8 mouse cellular contexts compared by ENCODE assay signal in genomic region chr9:107706781-107707211, GRCm38 (mm10). TPM values are rescaled to one million over a fixed set of nuclear protein-coding genes. Genes with fewer than 3 reads are reported as not detected.
DNase-seq lines count a peak whose midpoint lies in the region; ATAC-seq lines count a peak whose summit lies in the region.

No protein-coding gene starts in this region.

- peak overlapping the region; percentile 59; the same call in 1 of the 2 replicates for H3K27ac ChIP-seq in forebrain, embryonic 11.5 days (ENCODE audit: low read depth, low read length)
- H3K27ac ChIP-seq in limb, embryonic 13.5 days = peak overlapping the region; percentile 97
- peak overlapping the region; percentile 92 for H3K27ac ChIP-seq in stomach, embryonic 14.5 days (ENCODE audit: low read length)

- no peaks in the 10 kb centered on the region for H3K9me3 ChIP-seq in forebrain, embryonic 11.5 days (ENCODE audit: control insufficient read depth, low read length)
- H3K9me3 ChIP-seq in limb, embryonic 13.5 days = no peaks in the 10 kb centered on the region
- no peaks in the 10 kb centered on the region for H3K9me3 ChIP-seq in stomach, embryonic 14.5 days (ENCODE audit: control insufficient read depth, low read depth, low read length)

- peak overlapping the region; percentile 99 for H3K4me2 ChIP-seq in forebrain, embryonic 11.5 days (ENCODE audit: low read depth, low read length, severe bottlenecking)
- H3K4me2 ChIP-seq in limb, embryonic 13.5 days (replicated peaks) = peak overlapping the region; percentile 85
- H3K4me2 ChIP-seq in stomach, embryonic 14.5 days (replicated peaks; ENCODE audit: low read depth, low read length) = peak overlapping the region; percentile 74

- 2% methylated on average over 14 of the region's 14 CpGs for WGBS in forebrain, embryonic 11.5 days
- WGBS in limb, embryonic 13.5 days = under 1% methylated on average over 13 of the region's 14 CpGs
- WGBS in stomach, embryonic 14.5 days = 2% methylated on average over 14 of the region's 14 CpGs

- H3K36me3 ChIP-seq in forebrain, embryonic 11.5 days (ENCODE audit: control insufficient read depth, insufficient read depth, low read length) = no peaks in the 10 kb centered on the region; the same call in 1 of the 2 replicates
- peaks cover 38% of the 10 kb centered on the region for H3K36me3 ChIP-seq in limb, embryonic 13.5 days
- H3K36me3 ChIP-seq in stomach, embryonic 14.5 days (ENCODE audit: control insufficient read depth, insufficient read depth, low read length) = peaks cover 6% of the 10 kb centered on the region; the same call in 1 of the 2 replicates

- H3K9ac ChIP-seq in forebrain, embryonic 11.5 days (ENCODE audit: low read length) = peak overlapping the region; percentile 72
- peak overlapping the region; percentile 97 for H3K9ac ChIP-seq in limb, embryonic 13.5 days
- H3K9ac ChIP-seq in stomach, embryonic 14.5 days (replicated peaks; ENCODE audit: low read depth, low read length) = peak overlapping the region; percentile 81

- H3K4me3 ChIP-seq in forebrain, embryonic 11.5 days (ENCODE audit: low read depth, low read length) = peak overlapping the region; percentile 72
- H3K4me3 ChIP-seq in limb, embryonic 13.5 days = peak overlapping the region; percentile 77
- H3K4me3 ChIP-seq in stomach, embryonic 14.5 days (ENCODE audit: low read depth, low read length) = peak overlapping the region; percentile 84

- DNase-seq in kidney, postnatal 10 days = peak; percentile 46
- DNase-seq in kidney, adult 11 months = no peak
- DNase-seq in forebrain, embryonic 11.5 days (ENCODE audit: low spot score) = peak; percentile 66
- no peak for DNase-seq in cerebellum, postnatal 14 days
- no peak for DNase-seq in ovary, postnatal 10 days (ENCODE audit: low spot score)

- ATAC-seq in forebrain, embryonic 11.5 days (replicated peaks; ENCODE audit: low FRiP score) = no peak
- ATAC-seq in limb, embryonic 13.5 days (ENCODE audit: low FRiP score, low read depth) = no peak
- ATAC-seq in stomach, embryonic 14.5 days (ENCODE audit: insufficient number of reproducible peaks, insufficient read depth, low FRiP score, low read depth) = peak; percentile 4; the same call in 1 of the 2 replicates
- ATAC-seq in CD4-positive, CD25-positive, alpha-beta regulatory T cell, adult 4 months = no peak

- peaks cover 29% of the 10 kb centered on the region for H3K4me1 ChIP-seq in forebrain, embryonic 11.5 days (replicated peaks; ENCODE audit: control insufficient read depth, insufficient read depth, low read length)
- H3K4me1 ChIP-seq in limb, embryonic 13.5 days = peaks cover 62% of the 10 kb centered on the region
- H3K4me1 ChIP-seq in stomach, embryonic 14.5 days (ENCODE audit: control insufficient read depth, insufficient read depth, low read length) = peaks cover 63% of the 10 kb centered on the region

- peaks cover 6% of the 10 kb centered on the region; the same call in 1 of the 2 replicates for H3K27me3 ChIP-seq in forebrain, embryonic 11.5 days (ENCODE audit: control insufficient read depth, insufficient read depth, low read length)
- no peaks in the 10 kb centered on the region for H3K27me3 ChIP-seq in limb, embryonic 13.5 days
- H3K27me3 ChIP-seq in stomach, embryonic 14.5 days (ENCODE audit: control insufficient read depth, insufficient read depth, low read length) = no peaks in the 10 kb centered on the region

RNA-seq across cellular contexts. Expression of gene Sema3f, which starts 3.5 kb away (rescaled TPM):
- 13.2 and 15.9 TPM in 2 replicates for polyA plus RNA-seq in forebrain, embryonic 11.5 days (2014; fragmentation: Nextera tagmentation; extraction: Ambion mirVana)
- polyA plus RNA-seq in limb, embryonic 13.5 days (2015; fragmentation: Nextera tagmentation; extraction: Ambion mirVana) = 31.8 and 32.1 TPM in 2 replicates
- 30.2 and 33.2 TPM in 2 replicates for polyA plus RNA-seq in stomach, embryonic 14.5 days (2014; fragmentation: Nextera tagmentation; extraction: Ambion mirVana)
- not detected for polyA plus RNA-seq in CD4-positive, CD25-positive, alpha-beta regulatory T cell, adult 4 months (2017; shearing (Covaris generic))

RNA-seq across cellular contexts. Expression of gene Gnat1, which starts 27.3 kb away (rescaled TPM):
- polyA plus RNA-seq in forebrain, embryonic 11.5 days (2014; fragmentation: Nextera tagmentation; extraction: Ambion mirVana) = 1.6 and 2.6 TPM in 2 replicates
- polyA plus RNA-seq in limb, embryonic 13.5 days (2015; fragmentation: Nextera tagmentation; extraction: Ambion mirVana) = 0.74 and 1.0 TPM in 2 replicates
- polyA plus RNA-seq in stomach, embryonic 14.5 days (2014; fragmentation: Nextera tagmentation; extraction: Ambion mirVana) = 1.8 and 2.4 TPM in 2 replicates
- 1 to 10 TPM in 1 of 2 experiments, not detected in 1; 1.6 TPM for polyA plus RNA-seq in CD4-positive, CD25-positive, alpha-beta regulatory T cell, adult 4 months (2017; shearing (Covaris generic))

RNA-seq across cellular contexts. Expression of gene Slc38a3, which starts 37.5 kb away (rescaled TPM):
- polyA plus RNA-seq in forebrain, embryonic 11.5 days (2014; fragmentation: Nextera tagmentation; extraction: Ambion mirVana) = 6.7 TPM in 2 replicates
- 4.3 and 5.3 TPM in 2 replicates for polyA plus RNA-seq in limb, embryonic 13.5 days (2015; fragmentation: Nextera tagmentation; extraction: Ambion mirVana)
- 3.7 and 7.1 TPM in 2 replicates for polyA plus RNA-seq in stomach, embryonic 14.5 days (2014; fragmentation: Nextera tagmentation; extraction: Ambion mirVana)
- polyA plus RNA-seq in CD4-positive, CD25-positive, alpha-beta regulatory T cell, adult 4 months (2017; shearing (Covaris generic)) = not detected

Comparison
In these comparisons a context has a peak if more than half of its experiments do, and no peak if none do; other contexts are left out.
1. DNase-seq: peak in kidney, postnatal 10 days (single experiment) and forebrain, embryonic 11.5 days (single experiment); none in kidney, adult 11 months (single experiment), cerebellum, postnatal 14 days (0 of 2) and ovary, postnatal 10 days (single experiment).
2. RNA of gene Sema3f, which starts 3.5 kb away (polyA plus RNA-seq): 31.8 to 32.1 TPM in limb, embryonic 13.5 days, 30.2 to 33.2 TPM in stomach, embryonic 14.5 days and 13.2 to 15.9 TPM in forebrain, embryonic 11.5 days; not detected in CD4-positive, CD25-positive, alpha-beta regulatory T cell, adult 4 months; every median in the first group is over 10 times any median in the second.
3. Peak in every context shown above with its lines, with median percentiles within 50 percentile points of each other: H3K27ac ChIP-seq, H3K4me2 ChIP-seq, H3K4me3 ChIP-seq and H3K9ac ChIP-seq.